Mouse (Mus musculus): ENCODE results near the gene Cdh18. TPM values are rescaled to one million over a fixed set of nuclear protein-coding genes. Genes with fewer than 3 reads are reported as not detected.
"Not testable (repeated sequence)": the region's sequence is repeated elsewhere in the genome, so short reads cannot be mapped to it uniquely, and the experiment has no call there.

Cdh18 gene
- total and polyA plus RNA-seq, 3 experiments, result not detected

DNA sequence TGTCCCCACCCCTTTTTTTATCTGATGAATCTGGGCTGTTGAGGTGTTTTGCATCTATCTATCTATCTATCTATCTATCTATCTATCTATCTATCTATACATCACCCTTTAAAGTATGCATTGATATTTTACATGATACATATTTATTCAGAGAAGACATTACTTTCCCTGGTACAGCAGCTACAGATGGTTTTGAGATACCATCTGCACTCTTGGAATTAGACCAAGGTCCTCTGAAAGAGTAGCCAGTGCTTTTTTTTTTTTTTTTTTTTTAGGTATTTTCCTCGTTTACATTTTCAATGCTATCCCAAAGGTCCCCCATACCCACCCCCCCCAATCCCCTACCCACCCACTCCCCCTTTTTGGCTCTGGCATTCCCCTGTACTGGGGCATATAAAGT, 594.1 kb downstream of the Cdh18 start:
- H3K79me2 ChIP-seq (ENCODE audit: control insufficient read depth, insufficient read depth, low read length, poor library complexity); H3K36me3 ChIP-seq (ENCODE audit: control insufficient read depth in 1 of 2, insufficient read depth in 2 of 2, low read length in 2 of 2); DNase-seq (ENCODE audit: low read depth, low spot score); H3K4me1 ChIP-seq (ENCODE audit: control insufficient read depth in 1 of 2, insufficient read depth in 2 of 2, low read length in 2 of 2); H3K9me3 ChIP-seq (replicated peaks; ENCODE audit: insufficient read depth, low read length); H3K9ac ChIP-seq (ENCODE audit: control insufficient read depth, low read depth, low read length, poor library complexity, severe bottlenecking); H3K27me3 ChIP-seq (ENCODE audit: control insufficient read depth in 1 of 2, insufficient read depth in 2 of 2, low read length in 2 of 2); H3K27ac ChIP-seq (ENCODE audit: control insufficient read depth, low read depth, low read length); H3K4me3 ChIP-seq (ENCODE audit: control insufficient read depth in 1 of 2, insufficient read depth in 1 of 2, low read depth in 2 of 2, low read length in 2 of 2): not testable (repeated sequence)

DNA sequence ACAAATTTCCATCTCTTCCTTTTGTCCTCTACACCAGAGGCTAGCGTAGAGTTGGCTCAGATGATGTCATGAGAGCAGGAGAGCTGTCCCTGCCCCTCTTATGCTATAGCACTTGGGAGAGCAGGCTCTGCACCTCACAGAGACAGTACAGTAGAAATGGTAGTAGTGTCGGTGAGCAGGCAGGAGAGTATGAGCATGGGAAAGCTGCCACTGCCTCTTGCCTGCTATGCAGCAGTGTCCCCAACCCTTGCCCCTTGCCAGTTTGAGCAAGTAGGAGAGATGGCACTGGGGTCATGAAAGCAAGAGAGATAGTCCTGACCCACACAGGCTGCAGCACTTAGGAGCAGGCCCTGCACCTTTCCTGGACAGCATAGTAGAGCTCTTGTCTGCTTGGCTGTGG, 607.1 kb downstream of the Cdh18 start:
- no peaks in the 10 kb centered on the region; a peak in 1 of 4 replicates for H3K4me1 ChIP-seq (ENCODE audit: control insufficient read depth in 1 of 2, insufficient read depth in 2 of 2, low read length in 2 of 2)

DNA sequence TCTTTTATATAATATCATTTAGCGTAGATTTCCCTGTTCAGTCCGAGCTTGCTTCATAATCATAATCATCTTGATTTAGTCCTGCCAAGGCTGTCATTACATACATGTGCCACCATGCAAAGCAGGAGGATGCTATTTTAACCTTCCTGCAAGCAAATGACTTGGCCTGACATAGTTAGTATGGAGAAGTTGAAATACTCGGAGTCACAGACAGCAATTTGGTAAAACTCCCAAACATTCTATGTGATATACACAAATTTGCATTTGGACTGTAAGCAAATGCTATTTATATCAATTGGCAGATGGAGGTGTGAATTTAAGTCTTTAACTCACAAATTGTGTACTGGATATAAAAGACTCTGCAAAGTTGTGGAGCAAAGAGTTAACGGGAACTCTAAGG, 616.0 kb downstream of the Cdh18 start:
- H3K9me3 ChIP-seq (replicated peaks; ENCODE audit: insufficient read depth, low read length), result no peaks in the 10 kb centered on the region
- H3K79me2 ChIP-seq (ENCODE audit: control insufficient read depth, insufficient read depth, low read length, poor library complexity), result no peaks in the 10 kb centered on the region
- H3K36me3 ChIP-seq (ENCODE audit: control insufficient read depth in 1 of 2, insufficient read depth in 2 of 2, low read length in 2 of 2), result no peaks in the 10 kb centered on the region
- TF ChIP-seq POLR2AphosphoS2 (IDR thresholded peaks at IDR 0.05; ENCODE audit: low read length) (no peak), EP300 (IDR thresholded peaks at IDR 0.05; ENCODE audit: low read depth in 1 of 2, low read length in 2 of 2) (no peak), BHLHE40 (IDR thresholded peaks at IDR 0.05; ENCODE audit: borderline replicate concordance, low read depth, low read length) (no peak)
- H3K27ac ChIP-seq (ENCODE audit: control insufficient read depth, low read depth, low read length), result no peak overlapping the region
- DNase-seq (ENCODE audit: low read depth, low spot score), result no peak
- H3K4me3 ChIP-seq (ENCODE audit: control insufficient read depth in 1 of 2, insufficient read depth in 1 of 2, low read depth in 2 of 2, low read length in 2 of 2), result no peak overlapping the region
- no peak overlapping the region for H3K9ac ChIP-seq (ENCODE audit: control insufficient read depth, low read depth, low read length, poor library complexity, severe bottlenecking)
- H3K27me3 ChIP-seq (ENCODE audit: control insufficient read depth in 1 of 2, insufficient read depth in 2 of 2, low read length in 2 of 2), result no peaks in the 10 kb centered on the region
- H3K4me1 ChIP-seq (ENCODE audit: control insufficient read depth in 1 of 2, insufficient read depth in 2 of 2, low read length in 2 of 2), result no peaks in the 10 kb centered on the region

More for the DNA sequence above, 607.1 kb downstream of the Cdh18 start:
- Histone ChIP-seq H3K36me3 (ENCODE audit: control insufficient read depth in 1 of 2, insufficient read depth in 2 of 2, low read length in 2 of 2) (peaks cover 0 to 5% of the 10 kb centered on the region in 2 experiments; a peak in 2 of 4 replicates), H3K27ac (ENCODE audit: control insufficient read depth, low read depth, low read length) (no peak overlapping the region), H3K79me2 (ENCODE audit: control insufficient read depth, insufficient read depth, low read length, poor library complexity) (no peaks in the 10 kb centered on the region), H3K9ac (ENCODE audit: control insufficient read depth, low read depth, low read length, poor library complexity, severe bottlenecking) (no peak overlapping the region), H3K27me3 (ENCODE audit: control insufficient read depth in 1 of 2, insufficient read depth in 2 of 2, low read length in 2 of 2) (no peaks in the 10 kb centered on the region), H3K9me3 (replicated peaks; ENCODE audit: insufficient read depth, low read length) (no peaks in the 10 kb centered on the region), H3K4me3 (ENCODE audit: control insufficient read depth in 1 of 2, insufficient read depth in 1 of 2, low read depth in 2 of 2, low read length in 2 of 2) (no peak overlapping the region)
- no peak for TF ChIP-seq E2F4 (IDR thresholded peaks at IDR 0.05; ENCODE audit: borderline replicate concordance, low read depth, low read length)
- no peak for TF ChIP-seq MAFK (IDR thresholded peaks at IDR 0.05; ENCODE audit: borderline replicate concordance, low read depth, low read length)
- TF ChIP-seq MXI1 (IDR thresholded peaks at IDR 0.05; ENCODE audit: low read depth, low read length), result no peak
- TF ChIP-seq MEF2A (IDR thresholded peaks at IDR 0.05; ENCODE audit: extremely low read depth, insufficient replicate concordance, low read depth, low read length, poor library complexity, severe bottlenecking), result no peak
- TF ChIP-seq JUND (IDR thresholded peaks at IDR 0.05; ENCODE audit: low read depth, low read length), result no peak
- TF ChIP-seq TBP (IDR thresholded peaks at IDR 0.05; ENCODE audit: low read depth, low read length), result no peak
- no peak for TF ChIP-seq ZC3H11A (IDR thresholded peaks at IDR 0.05; ENCODE audit: low read depth, low read length)
- no peak for TF ChIP-seq CTCF (IDR thresholded peaks at IDR 0.05 in 2 of 3, conservative IDR thresholded peaks at IDR 0.05 in 1 of 3; ENCODE audit: control insufficient read depth in 1 of 3, insufficient read depth in 1 of 3, low read depth in 2 of 3, low read length in 3 of 3, poor library complexity in 1 of 3, severe bottlenecking in 1 of 3)
- no peak for TF ChIP-seq TCF12 (IDR thresholded peaks at IDR 0.05; ENCODE audit: low read depth, low read length)
- TF ChIP-seq POLR2A (IDR thresholded peaks at IDR 0.05; ENCODE audit: control insufficient read depth in 1 of 2, insufficient read depth in 1 of 2, low read depth in 1 of 2, low read length in 2 of 2, poor library complexity in 1 of 2), result no peak
- TF ChIP-seq NRF1 (IDR thresholded peaks at IDR 0.05; ENCODE audit: insufficient read depth, low read depth, low read length, poor library complexity, severe bottlenecking), result no peak
- TF ChIP-seq MYB (IDR thresholded peaks at IDR 0.05; ENCODE audit: low read depth, low read length), result no peak
- no peak for TF ChIP-seq SIN3A (IDR thresholded peaks at IDR 0.05; ENCODE audit: low read length)
- TF ChIP-seq MAZ (IDR thresholded peaks at IDR 0.05; ENCODE audit: low read depth, low read length), result no peak
- no peak for TF ChIP-seq POLR2AphosphoS2 (IDR thresholded peaks at IDR 0.05; ENCODE audit: low read length)
- TF ChIP-seq CHD1 (IDR thresholded peaks at IDR 0.05; ENCODE audit: low read depth, low read length), result no peak
- no peak for TF ChIP-seq HCFC1 (IDR thresholded peaks at IDR 0.05; ENCODE audit: low read depth, low read length)
- TF ChIP-seq ETS1 (IDR thresholded peaks at IDR 0.05; ENCODE audit: low read depth, low read length), result no peak
- no peak for DNase-seq (ENCODE audit: low read depth, low spot score)
